In genomic region chr15:59758971-59759370, GRCm38 (mm10) we compare ENCODE assay signal across 23 mouse cellular contexts.
DNase-seq lines count a peak whose midpoint lies in the region; ATAC-seq and TF ChIP-seq lines count a peak whose summit lies in the region.
"Had no signal": no experiment of that assay in that cellular context is flagged by ENCODE, and none has a peak within 500 bp of the region (broad histone marks: within the 10 kb centered on the region; RNA-seq: fewer than 3 reads in every experiment).

No protein-coding gene starts in this region.

- CTCF ChIA-PET in Patski (lab: Charles Lee), result interaction anchor here (0.9 to 1.9 kb wide), 3 partner anchors 64 to 372 kb away, joined by 3 to 6 read pairs (median 4); no protein-coding TSS in a partner anchor

- 69% methylated on average over 2 of the region's 2 CpGs for WGBS in heart, embryonic 10.5 days
- WGBS in heart, embryonic 16.5 days, result 47% methylated on average over 2 of the region's 2 CpGs
- WGBS in stomach, postnatal 0 days, result 65% methylated on average over 2 of the region's 2 CpGs

- H3K27ac ChIP-seq in heart, embryonic 10.5 days, result peak overlapping the region; percentile 77
- peak overlapping the region; percentile 56; the same call in 1 of the 2 replicates for H3K27ac ChIP-seq in heart, embryonic 16.5 days (ENCODE audit: low read length)
- peak overlapping the region; percentile 84 for H3K27ac ChIP-seq in stomach, postnatal 0 days (replicated peaks)
- H3K27ac ChIP-seq: hindbrain, embryonic 10.5 days; kidney, postnatal 0 days; limb, embryonic 15.5 days; liver, embryonic 14.5 days; midbrain, embryonic 12.5 days; neural tube, embryonic 12.5 days had no signal

- DNase-seq in heart, embryonic 10.5 days (ENCODE audit: low spot score), result no peak
- DNase-seq in heart, postnatal 10 days, result no peak
- no peak for DNase-seq in heart, postnatal 25 days (ENCODE audit: low spot score)
- DNase-seq in Patski (ENCODE audit: low read depth, low spot score), result no peak
- no peak for DNase-seq in stomach, postnatal 0 days (ENCODE audit: low spot score)
- no peak for DNase-seq in adrenal gland, adult 2 months
- DNase-seq: cerebellum, adult 18-20 months; cerebellum, postnatal 14 days; forebrain, postnatal 0 days; kidney, adult 18-20 months; left cerebral cortex, postnatal 4 days; lung, embryonic 14.5 days; right cerebral cortex, postnatal 14 days; thymus, adult 2 months; thymus, postnatal 4 days had no signal

- intact Hi-C loops in heart, postnatal 10 days (cut with DNase I), result no loop called here
- intact Hi-C loops in heart, postnatal 25 days (cut with DNase I), result no loop called here

- H3K4me1 ChIP-seq in heart, embryonic 10.5 days, result peaks cover 20% of the 10 kb centered on the region
- peaks cover 12% of the 10 kb centered on the region for H3K4me1 ChIP-seq in heart, embryonic 16.5 days (ENCODE audit: control insufficient read depth, insufficient read depth, low read length)
- H3K4me1 ChIP-seq in stomach, postnatal 0 days (replicated peaks; ENCODE audit: control insufficient read depth, insufficient read depth), result no peaks in the 10 kb centered on the region
- H3K4me1 ChIP-seq: hindbrain, embryonic 10.5 days; midbrain, embryonic 12.5 days; neural tube, embryonic 12.5 days had no signal

- H3K9ac ChIP-seq in heart, embryonic 16.5 days (ENCODE audit: low read length), result no peak overlapping the region
- no peak overlapping the region for H3K9ac ChIP-seq in stomach, postnatal 0 days (ENCODE audit: low read length)
- H3K9ac ChIP-seq: forebrain, postnatal 0 days; limb, embryonic 15.5 days; liver, embryonic 14.5 days; lung, embryonic 14.5 days; midbrain, embryonic 12.5 days; neural tube, embryonic 12.5 days had no signal

- in situ Hi-C loops in Patski (cut with MboI; ENCODE audit: low pct_unique_long_range_greater_than_20kb), result no loop called here

- no peaks in the 10 kb centered on the region for H3K36me3 ChIP-seq in heart, embryonic 10.5 days
- H3K36me3 ChIP-seq in heart, embryonic 16.5 days (ENCODE audit: control insufficient read depth, insufficient read depth), result no peaks in the 10 kb centered on the region
- no peaks in the 10 kb centered on the region for H3K36me3 ChIP-seq in stomach, postnatal 0 days (ENCODE audit: control insufficient read depth, insufficient read depth, low read length)
- H3K36me3 ChIP-seq: hindbrain, embryonic 10.5 days; limb, embryonic 15.5 days; midbrain, embryonic 12.5 days; neural tube, embryonic 12.5 days had no signal

- ATAC-seq in heart, embryonic 16.5 days (replicated peaks; ENCODE audit: extremely low read depth, insufficient read depth, low FRiP score), result no peak
- ATAC-seq in Patski, result peak; percentile 38
- ATAC-seq in stomach, postnatal 0 days (ENCODE audit: low FRiP score, low TSS enrichment), result no peak
- ATAC-seq: forebrain, postnatal 0 days; hindbrain, embryonic 16.5 days had no signal

- H3K4me3 ChIP-seq in heart, embryonic 10.5 days, result no peak overlapping the region
- no peak overlapping the region for H3K4me3 ChIP-seq in heart, embryonic 16.5 days (ENCODE audit: low read length)
- H3K4me3 ChIP-seq in stomach, postnatal 0 days (ENCODE audit: low read depth, low read length), result no peak overlapping the region
- H3K4me3 ChIP-seq: hindbrain, embryonic 10.5 days; limb, embryonic 15.5 days; midbrain, embryonic 12.5 days; neural tube, embryonic 12.5 days had no signal

- no peaks in the 10 kb centered on the region for H3K27me3 ChIP-seq in heart, embryonic 10.5 days (ENCODE audit: insufficient read depth, poor library complexity, severe bottlenecking)
- H3K27me3 ChIP-seq in heart, embryonic 16.5 days (ENCODE audit: control insufficient read depth, insufficient read depth, low read length), result no peaks in the 10 kb centered on the region
- no peaks in the 10 kb centered on the region for H3K27me3 ChIP-seq in Patski
- no peaks in the 10 kb centered on the region for H3K27me3 ChIP-seq in stomach, postnatal 0 days (ENCODE audit: control insufficient read depth, insufficient read depth, low read length)
- H3K27me3 ChIP-seq: limb, embryonic 15.5 days; midbrain, embryonic 12.5 days; neural tube, embryonic 12.5 days had no signal

- no peaks in the 10 kb centered on the region for H3K9me3 ChIP-seq in heart, embryonic 10.5 days
- no peaks in the 10 kb centered on the region for H3K9me3 ChIP-seq in heart, embryonic 16.5 days (replicated peaks; ENCODE audit: control insufficient read depth, low read length)
- no peaks in the 10 kb centered on the region for H3K9me3 ChIP-seq in stomach, postnatal 0 days (ENCODE audit: control insufficient read depth, low read length)
- H3K9me3 ChIP-seq: hindbrain, embryonic 10.5 days; limb, embryonic 15.5 days; midbrain, embryonic 12.5 days; neural tube, embryonic 12.5 days had no signal

- POLR2A ChIA-PET in Patski (lab: Charles Lee), result interaction anchor here (0.7 to 3.7 kb wide), 3 partner anchors 22 to 79 kb away, joined by 3 to 13 read pairs (median 4); no protein-coding TSS in a partner anchor

- TF ChIP-seq CTCF in Patski (IDR thresholded peaks at IDR 0.05), result no peak
- TF ChIP-seq CTCF in stomach, postnatal 0 days (IDR thresholded peaks at IDR 0.05; ENCODE audit: low read depth), result no peak

- no peak overlapping the region for H3K4me2 ChIP-seq in heart, embryonic 16.5 days (ENCODE audit: low read depth, low read length)
- no peak overlapping the region for H3K4me2 ChIP-seq in stomach, postnatal 0 days (replicated peaks; ENCODE audit: low read depth)
- H3K4me2 ChIP-seq: limb, embryonic 15.5 days; lung, embryonic 14.5 days; midbrain, embryonic 12.5 days; neural tube, embryonic 12.5 days had no signal

- no peak for TF ChIP-seq EP300 in stomach, postnatal 0 days (optimal IDR thresholded peaks at IDR 0.05)
